Mouse (Mus musculus) liver, adult 2 months (tissue): Measurements from ENCODE around the gene Larp1b. TPM values are rescaled to one million over a fixed set of nuclear protein-coding genes. Genes with fewer than 3 reads are reported as not detected.
A peak's percentile ranks its signal among the peaks of the same experiment; 100 is the strongest.

ENCODE experiments used
- DNase-seq: peaks from one replicate; pipeline ENCODE4 v3.0.0-alpha.2; 2011; ENCODE audit warnings: low read depth, low spot score; ENCODE audit errors: extremely low read depth
- H3K27ac ChIP-seq: fragments of 200-500 bp; replicated peaks from 2 replicates; pipeline ENCODE4 v1.5.1; 2012; ENCODE audit warnings: low read depth, mild to moderate bottlenecking, control low read depth, inconsistent platforms, low read length; ENCODE audit not compliant: insufficient read depth
- H3K27me3 ChIP-seq: fragments of 200-500 bp; 2 replicates; pipeline ENCODE4 v1.6.1; 2012; ENCODE audit warnings: mild to moderate bottlenecking, moderate library complexity, low read length, inconsistent platforms; ENCODE audit not compliant: control insufficient read depth, insufficient read depth
- H3K36me3 ChIP-seq: fragments of 200-500 bp; 2 replicates; pipeline ENCODE4 v1.6.1; 2012; ENCODE audit warnings: low read length, inconsistent platforms; ENCODE audit not compliant: control insufficient read depth, insufficient read depth
- H3K4me1 ChIP-seq: fragments of 200-500 bp; 2 replicates; pipeline ENCODE4 v1.6.1; 2011; ENCODE audit warnings: low read length; ENCODE audit not compliant: control insufficient read depth, insufficient read depth
- H3K4me3 ChIP-seq: fragments of 200-500 bp; 2 replicates; pipeline ENCODE4 v1.5.1; 2011; ENCODE audit warnings: low read depth, mild to moderate bottlenecking, control low read depth, low read length, moderate library complexity; ENCODE audit not compliant: insufficient read depth
- H3K79me2 ChIP-seq: fragments of 200-500 bp; 2 replicates; pipeline ENCODE4 v1.6.1; 2012; ENCODE audit warnings: inconsistent platforms, mild to moderate bottlenecking, low read length, moderate library complexity; ENCODE audit not compliant: control insufficient read depth, insufficient read depth
- H3K9ac ChIP-seq: fragments of 200-500 bp; 2 replicates; pipeline ENCODE4 v1.6.1; 2012; ENCODE audit warnings: low read depth, mild to moderate bottlenecking, control low read depth, inconsistent platforms, low read length
- CTCF ChIP-seq: fragments of 200-500 bp; IDR thresholded peaks from 2 replicates; pipeline ENCODE4 v1.5.1; 2011; ENCODE audit warnings: low read depth, low read length, control low read depth
- POLR2A ChIP-seq: fragments of 200-500 bp; IDR thresholded peaks from 2 replicates; pipeline ENCODE4 v1.6.1; 2011; ENCODE audit warnings: low read length, control low read depth; ENCODE audit not compliant: insufficient read depth; ENCODE audit errors: extremely low read depth
- WGBS: fragments of 180-500 bp; shearing (Covaris S2); methylation state at CpG from one replicate; pipeline ENCODE4 v1.1.7; 2018; 5-methylcytosine and 5-hydroxymethylcytosine counted together
- polyA plus RNA-seq: library from polyadenylated mRNA; depleted of rRNA; stranded (reverse); fragments of >200 nt; gene quantifications from 2 replicates; pipeline ENCODE4 v1.2.3, GENCODE M21; 2012
- total RNA-seq: library from RNA; depleted of rRNA; stranded (reverse); fragments of >200 nt; gene quantifications from 2 replicates; pipeline ENCODE4 v1.2.3, GENCODE M21; 2014

The Larp1b gene
- total and polyA plus RNA-seq, 2 experiments: 20.3 to 81.2 TPM

DNA sequence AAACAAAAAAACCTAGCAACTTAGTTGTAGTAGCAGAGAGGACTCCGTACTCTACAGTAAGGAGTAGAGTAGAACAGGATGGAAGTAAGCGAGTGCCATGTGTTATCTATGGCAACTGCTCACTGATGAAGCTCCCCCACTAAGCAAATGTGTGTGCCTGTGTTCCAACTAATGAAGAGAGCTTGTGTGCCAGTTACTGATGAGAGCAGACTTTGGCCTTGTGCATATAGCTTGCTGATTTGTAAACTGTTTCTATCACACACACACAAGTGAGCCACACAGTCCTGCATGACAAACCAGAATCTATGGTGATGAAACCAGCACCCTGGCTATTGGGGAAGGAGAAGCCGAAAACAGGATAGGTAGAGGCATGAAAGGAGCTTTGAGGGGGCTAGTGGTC lies 60.4 kb downstream of the Larp1b start:
- no peak for DNase-seq
- no peak overlapping the region for H3K4me3 ChIP-seq
- no peak overlapping the region for H3K27ac ChIP-seq
- no peaks in the 10 kb centered on the region; the same call in 1 of the 2 replicates for H3K79me2 ChIP-seq
- H3K27me3 ChIP-seq: no peaks in the 10 kb centered on the region
- no peak overlapping the region for H3K9ac ChIP-seq
- peaks cover 2% of the 10 kb centered on the region for H3K36me3 ChIP-seq
- H3K4me1 ChIP-seq: peaks cover 5% of the 10 kb centered on the region; the same call in 1 of the 2 replicates
- no peak for TF ChIP-seq POLR2A
- TF ChIP-seq CTCF: no peak
- 94% methylated on average over 3 of the region's 3 CpGs for WGBS

DNA sequence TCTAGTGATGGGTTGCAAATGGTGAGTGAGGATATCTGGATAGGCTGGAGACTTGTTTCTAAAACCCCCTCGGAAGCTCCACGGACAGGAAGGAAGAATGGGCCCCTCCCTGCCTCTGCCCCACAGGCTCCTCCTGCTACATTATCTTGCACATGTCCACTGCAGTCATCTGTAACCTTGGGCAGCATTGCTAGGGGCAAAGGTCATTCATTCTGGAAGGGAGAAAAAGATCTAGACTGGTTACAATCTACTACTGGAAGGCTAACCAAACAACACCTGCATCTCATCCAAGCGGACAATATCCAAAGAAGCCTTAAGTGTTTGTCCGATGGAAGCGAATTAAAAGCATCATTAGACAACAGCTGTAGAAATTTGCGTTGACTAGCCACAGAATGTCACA lies 61.1 kb downstream of the Larp1b start:
- Histone ChIP-seq H3K27me3 (no peaks in the 10 kb centered on the region), H3K4me3 (no peak overlapping the region), H3K79me2 (no peaks in the 10 kb centered on the region; the same call in 1 of the 2 replicates), H3K36me3 (no peaks in the 10 kb centered on the region; the same call in 1 of the 2 replicates), H3K4me1 (peaks cover 5% of the 10 kb centered on the region; the same call in 1 of the 2 replicates), H3K9ac (no peak overlapping the region), H3K27ac (no peak overlapping the region)
- TF ChIP-seq CTCF (no peak), POLR2A (no peak)
- DNase-seq: peak; percentile 81
- 58% methylated on average over 6 of the region's 6 CpGs for WGBS

DNA sequence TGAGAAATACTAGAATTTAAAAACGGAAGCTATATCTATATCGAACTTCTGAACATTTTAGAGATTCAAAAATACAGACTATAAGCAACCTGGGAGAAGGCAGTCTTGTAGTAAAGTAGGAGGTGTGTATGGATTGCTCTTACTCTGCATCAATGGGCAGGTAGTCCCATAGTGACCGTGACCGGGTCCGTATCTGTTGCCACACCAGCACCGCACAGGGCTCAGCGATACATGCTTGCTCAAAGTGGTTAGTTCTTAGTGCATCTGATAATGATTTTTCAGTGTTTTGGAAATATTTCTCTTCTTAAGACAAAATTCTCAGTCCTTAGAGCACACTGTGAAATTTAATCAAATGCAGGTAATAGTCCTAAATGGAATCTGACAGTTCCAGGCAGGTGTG lies 62.8 kb downstream of the Larp1b start:
- no peaks in the 10 kb centered on the region for H3K36me3 ChIP-seq
- TF ChIP-seq CTCF (no peak), POLR2A (no peak)
- no peak overlapping the region for H3K27ac ChIP-seq
- WGBS: 98% methylated on average over 7 of the region's 7 CpGs
- no peak for DNase-seq
- H3K9ac ChIP-seq: no peak overlapping the region
- peaks cover 7% of the 10 kb centered on the region; the same call in 1 of the 2 replicates for H3K4me1 ChIP-seq
- no peaks in the 10 kb centered on the region for H3K27me3 ChIP-seq
- no peaks in the 10 kb centered on the region; the same call in 1 of the 2 replicates for H3K79me2 ChIP-seq
- H3K4me3 ChIP-seq: no peak overlapping the region

DNA sequence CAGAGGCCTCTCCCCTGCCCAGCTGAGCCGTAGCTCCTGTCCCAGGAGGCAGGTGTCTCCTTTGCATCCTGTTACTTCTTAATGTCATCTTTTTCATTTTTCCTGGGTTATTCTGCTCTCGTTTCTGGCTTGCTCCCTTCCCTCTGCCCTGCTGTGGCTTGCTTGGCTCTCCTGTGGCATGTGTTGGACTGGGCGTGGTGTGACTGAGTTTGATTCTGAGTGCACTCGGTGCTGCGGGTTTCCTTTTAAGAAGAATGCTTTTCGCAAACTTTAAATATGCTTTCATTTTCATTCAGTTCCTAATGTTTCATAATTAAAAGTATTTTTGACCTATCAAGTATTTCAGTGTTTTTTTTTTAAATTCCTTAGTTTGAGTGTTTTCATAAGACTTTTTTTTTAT lies 65.3 kb downstream of the Larp1b start:
- H3K36me3 ChIP-seq: no peaks in the 10 kb centered on the region
- peaks cover 16% of the 10 kb centered on the region for H3K4me1 ChIP-seq
- no peak for TF ChIP-seq POLR2A
- TF ChIP-seq CTCF: no peak
- H3K79me2 ChIP-seq: no peaks in the 10 kb centered on the region; the same call in 1 of the 2 replicates
- no peak overlapping the region for H3K9ac ChIP-seq
- WGBS: 81% methylated on average over 6 of the region's 6 CpGs
- no peak for DNase-seq
- no peak overlapping the region for H3K27ac ChIP-seq
- no peaks in the 10 kb centered on the region for H3K27me3 ChIP-seq
- H3K4me3 ChIP-seq: no peak overlapping the region

DNA sequence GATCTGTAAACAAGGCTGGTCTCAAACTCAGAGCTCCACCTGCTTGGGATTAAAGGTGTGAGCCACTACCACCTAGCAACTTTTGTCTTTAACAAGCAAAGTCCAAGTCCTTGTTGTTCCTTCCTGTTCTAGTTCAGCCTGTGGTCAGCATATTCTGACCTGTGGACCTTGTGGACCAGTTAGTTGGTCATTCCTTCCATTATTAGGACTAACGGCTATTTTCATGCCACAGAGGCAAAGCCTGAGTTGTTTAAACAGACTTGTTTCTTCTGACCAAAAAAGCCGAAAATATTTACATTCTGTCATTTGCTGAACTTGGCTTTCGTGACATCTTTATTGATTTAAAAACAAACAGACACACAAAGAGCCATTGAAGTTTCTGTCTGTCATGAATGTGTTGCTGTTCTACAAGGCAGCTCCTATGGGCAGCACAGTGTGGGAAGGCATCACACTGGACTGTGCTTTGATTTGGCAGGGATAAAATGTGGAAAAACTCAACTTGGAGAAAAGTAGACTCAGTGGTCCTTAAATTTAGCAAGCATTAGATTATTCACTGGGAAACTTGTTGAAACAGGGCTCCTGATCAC lies 68.5 kb downstream of the Larp1b start:
- DNase-seq: peak; percentile 86
- no peak for TF ChIP-seq POLR2A
- no peak for TF ChIP-seq CTCF
- no peak overlapping the region for H3K9ac ChIP-seq
- H3K4me1 ChIP-seq: peaks cover 11% of the 10 kb centered on the region
- peak overlapping the region; percentile 80 for H3K27ac ChIP-seq
- no peaks in the 10 kb centered on the region for H3K79me2 ChIP-seq
- WGBS: 20% methylated on average over 3 of the region's 3 CpGs
- H3K36me3 ChIP-seq: peaks cover 3% of the 10 kb centered on the region; the same call in 1 of the 2 replicates
- no peak overlapping the region for H3K4me3 ChIP-seq
- no peaks in the 10 kb centered on the region for H3K27me3 ChIP-seq

GRCm38 (mm10) chr3:41020687-41021086 lies 71.1 kb downstream of the Larp1b start:
- H3K79me2 ChIP-seq: no peaks in the 10 kb centered on the region
- H3K9ac ChIP-seq: no peak overlapping the region
- H3K27ac ChIP-seq: no peak overlapping the region
- H3K27me3 ChIP-seq: no peaks in the 10 kb centered on the region
- H3K4me1 ChIP-seq: peaks cover 11% of the 10 kb centered on the region
- TF ChIP-seq POLR2A (no peak), CTCF (no peak)
- peak; percentile 54 for DNase-seq
- H3K36me3 ChIP-seq: peaks cover 13% of the 10 kb centered on the region
- 45% methylated on average over 7 of the region's 7 CpGs for WGBS
- no peak overlapping the region for H3K4me3 ChIP-seq
